Mouse (Mus musculus) midbrain, postnatal 0 days (tissue): ENCODE measurements at regions not wholly inside any gene's neighbourhood (a gene's known extent, or its start where the extent isn't known, plus 50 kb on each side); places are given as distances from the start of the nearest gene placed in this dataset.

Experiments
- ATAC-seq: fragments of 200-750 bp; cut with Nextera tagmentation; 2 replicates; pipeline ENCODE4 v1.8.0; 2017; ENCODE audit warnings: moderate number of reproducible peaks, mild to moderate bottlenecking, moderate TSS enrichment, moderate library complexity; ENCODE audit not compliant: low FRiP score
- DNase-seq: peaks from one replicate; pipeline ENCODE4 v3.0.0-alpha.2; 2015; ENCODE audit warnings: low spot score
- H3K27ac ChIP-seq: fragments of 300-500 bp; sonication (generic); 2 replicates; pipeline ENCODE4 v1.5.1; 2014; ENCODE audit warnings: low read depth, mild to moderate bottlenecking, low read length, mixed read lengths
- H3K27me3 ChIP-seq: fragments of 300-500 bp; sonication (generic); 2 replicates; pipeline ENCODE4 v1.6.1; 2014; ENCODE audit warnings: low read length, control low read depth, mixed read lengths; ENCODE audit not compliant: insufficient read depth
- H3K36me3 ChIP-seq: fragments of 300-500 bp; sonication (generic); 2 replicates; pipeline ENCODE4 v1.6.1; 2014; ENCODE audit warnings: low read length, control low read depth, mixed read lengths; ENCODE audit not compliant: insufficient read depth
- H3K4me1 ChIP-seq: fragments of 300-500 bp; sonication (generic); 2 replicates; pipeline ENCODE4 v1.6.1; 2014; ENCODE audit warnings: mild to moderate bottlenecking, control low read depth, antibody characterized with exemption, low read length, mixed read lengths; ENCODE audit not compliant: insufficient read depth
- H3K4me2 ChIP-seq: fragments of 300-500 bp; sonication (generic); 2 replicates; pipeline ENCODE4 v1.6.1; 2014; ENCODE audit warnings: low read depth, mild to moderate bottlenecking, low read length, mixed read lengths; ENCODE audit not compliant: poor library complexity, severe bottlenecking
- H3K4me3 ChIP-seq: fragments of 300-500 bp; sonication (generic); 2 replicates; pipeline ENCODE4 v1.5.1; 2014; ENCODE audit warnings: low read depth, mild to moderate bottlenecking, low read length, moderate library complexity
- H3K9ac ChIP-seq: fragments of 300-500 bp; sonication (generic); replicated peaks from 2 replicates; pipeline ENCODE4 v1.6.1; 2014; ENCODE audit warnings: mild to moderate bottlenecking, low read length, moderate library complexity, mixed read lengths; ENCODE audit not compliant: poor library complexity, severe bottlenecking
- H3K9me3 ChIP-seq: fragments of 300-500 bp; sonication (generic); 2 replicates; pipeline ENCODE4 v1.6.1; 2016; ENCODE audit warnings: low read length, control low read depth
- CTCF ChIP-seq: IDR thresholded peaks from 2 replicates; pipeline ENCODE4 v1.5.1; 2016; ENCODE audit warnings: antibody characterized with exemption, mild to moderate bottlenecking
- WGBS: fragments of 180-500 bp; shearing (Covaris S2); extraction: QIAGEN DNeasy Blood & Tissue Kit; methylation state at CpG from one replicate; pipeline ENCODE4 v1.1.7; 2014; 5-methylcytosine and 5-hydroxymethylcytosine counted together

- Histone ChIP-seq H3K4me1 (no peaks in the 10 kb centered on the region), H3K27me3 (no peaks in the 10 kb centered on the region), H3K36me3 (no peaks in the 10 kb centered on the region), H3K27ac (no peak overlapping the region), H3K4me3 (no peak overlapping the region), H3K9me3 (no peaks in the 10 kb centered on the region), H3K9ac (no peak overlapping the region), H3K4me2 (no peak overlapping the region)
- 93% methylated on average over 3 of the region's 3 CpGs for WGBS
- ATAC-seq (no peak), DNase-seq (no peak)
- no peak for TF ChIP-seq CTCF
These were observed 229.1 kb upstream of the Zfp507 start for GRCm38 (mm10) chr7:36031881-36032280.

GRCm38 (mm10) chr7:36023015-36023414 is 220.2 kb upstream of the Zfp507 start:
- no peak for DNase-seq
- no peak overlapping the region for H3K9ac ChIP-seq
- H3K4me3 ChIP-seq = no peak overlapping the region
- no peak overlapping the region for H3K27ac ChIP-seq
- TF ChIP-seq CTCF = no peak
- 88% methylated on average over 10 of the region's 10 CpGs for WGBS
- no peaks in the 10 kb centered on the region for H3K4me1 ChIP-seq
- no peak overlapping the region for H3K4me2 ChIP-seq
- no peaks in the 10 kb centered on the region for H3K9me3 ChIP-seq
- ATAC-seq = no peak
- H3K27me3 ChIP-seq = no peaks in the 10 kb centered on the region
- no peaks in the 10 kb centered on the region for H3K36me3 ChIP-seq

- Histone ChIP-seq H3K36me3 (no peaks in the 10 kb centered on the region), H3K9ac (no peak overlapping the region), H3K27ac (no peak overlapping the region), H3K9me3 (no peaks in the 10 kb centered on the region), H3K27me3 (no peaks in the 10 kb centered on the region), H3K4me3 (no peak overlapping the region), H3K4me2 (no peak overlapping the region), H3K4me1 (no peaks in the 10 kb centered on the region)
- TF ChIP-seq CTCF = no peak
- DNase-seq (no peak), ATAC-seq (no peak)
- 82% methylated on average over 6 of the region's 6 CpGs for WGBS
These were observed 219.7 kb upstream of the Zfp507 start for GRCm38 (mm10) chr7:36022489-36022888.

GRCm38 (mm10) chr7:36016926-36017753 is 214.3 kb upstream of the Zfp507 start:
- ATAC-seq (no peak), DNase-seq (no peak)
- WGBS = 83% methylated on average over 19 of the region's 19 CpGs
- Histone ChIP-seq H3K36me3 (no peaks in the 10 kb centered on the region), H3K9ac (no peak overlapping the region), H3K27me3 (no peaks in the 10 kb centered on the region), H3K4me1 (no peaks in the 10 kb centered on the region), H3K4me3 (no peak overlapping the region), H3K27ac (no peak overlapping the region), H3K9me3 (no peaks in the 10 kb centered on the region), H3K4me2 (no peak overlapping the region)
- no peak for TF ChIP-seq CTCF

- no peaks in the 10 kb centered on the region for H3K36me3 ChIP-seq
- WGBS = 86% methylated on average over 5 of the region's 5 CpGs
- DNase-seq (no peak), ATAC-seq (no peak)
- H3K27ac ChIP-seq = no peak overlapping the region
- TF ChIP-seq CTCF = no peak
- no peak overlapping the region for H3K4me3 ChIP-seq
- H3K4me2 ChIP-seq = no peak overlapping the region
- H3K9ac ChIP-seq = no peak overlapping the region
- H3K9me3 ChIP-seq = no peaks in the 10 kb centered on the region
- no peaks in the 10 kb centered on the region for H3K27me3 ChIP-seq
- no peaks in the 10 kb centered on the region for H3K4me1 ChIP-seq
These were observed 193.8 kb upstream of the Zfp507 start for GRCm38 (mm10) chr7:35996609-35997008.

DNA sequence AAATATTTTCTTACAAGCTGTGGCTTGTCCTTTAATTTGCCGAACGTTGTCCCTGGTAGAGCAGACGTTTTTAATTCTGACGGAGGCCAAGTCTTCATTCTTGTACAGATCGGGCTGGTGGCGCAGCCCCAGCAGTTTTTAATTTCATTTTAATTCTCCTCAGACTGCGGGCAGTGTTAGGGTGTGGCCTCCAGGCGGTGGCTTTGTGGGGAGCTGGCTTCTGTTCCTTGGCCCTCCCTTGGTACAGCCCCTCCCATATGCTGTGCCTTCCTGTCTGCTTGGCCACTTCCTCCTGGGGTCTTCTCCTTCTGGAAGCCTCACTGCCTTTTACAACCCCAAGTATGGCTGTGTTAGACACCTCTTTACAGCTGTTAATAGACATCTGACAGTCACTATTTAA is 189.7 kb upstream of the Zfp507 start:
- no peak for ATAC-seq
- Histone ChIP-seq H3K9ac (no peak overlapping the region), H3K36me3 (no peaks in the 10 kb centered on the region), H3K27ac (no peak overlapping the region), H3K4me3 (no peak overlapping the region), H3K9me3 (no peaks in the 10 kb centered on the region), H3K4me2 (no peak overlapping the region), H3K4me1 (no peaks in the 10 kb centered on the region), H3K27me3 (no peaks in the 10 kb centered on the region)
- no peak for DNase-seq
- no peak for TF ChIP-seq CTCF
- WGBS = 77% methylated on average over 8 of the region's 8 CpGs
